In genomic region chr11:111688186-111688860, GRCm38 (mm10) we compare ENCODE assay signal across 19 mouse cellular contexts.
DNase-seq lines count a peak whose midpoint lies in the region; ATAC-seq and TF ChIP-seq lines count a peak whose summit lies in the region.
"Had no signal": no experiment of that assay in that cellular context is flagged by ENCODE, and none has a peak within 500 bp of the region (broad histone marks: within the 10 kb centered on the region; RNA-seq: fewer than 3 reads in every experiment).

No protein-coding gene starts in this region.

- no peaks in the 10 kb centered on the region for H3K27me3 ChIP-seq in liver, embryonic 11.5 days (replicated peaks; ENCODE audit: control insufficient read depth, insufficient read depth, low read length)
- no peaks in the 10 kb centered on the region for H3K27me3 ChIP-seq in small intestine, adult 2 months (ENCODE audit: control insufficient read depth, insufficient read depth, low read length)
- H3K27me3 ChIP-seq: embryonic facial prominence, embryonic 15.5 days; neural tube, embryonic 12.5 days had no signal

- no peak for TF ChIP-seq CTCF in small intestine, adult 2 months (IDR thresholded peaks at IDR 0.05; ENCODE audit: extremely low read depth, insufficient read length, insufficient replicate concordance, low read depth, low read length)

- no peaks in the 10 kb centered on the region for H3K36me3 ChIP-seq in liver, embryonic 11.5 days (ENCODE audit: control insufficient read depth, insufficient read depth, low read length)
- H3K36me3 ChIP-seq in small intestine, adult 2 months (ENCODE audit: control insufficient read depth, insufficient read depth, low read length), result no peaks in the 10 kb centered on the region
- H3K36me3 ChIP-seq: embryonic facial prominence, embryonic 15.5 days; hindbrain, embryonic 10.5 days; neural tube, embryonic 12.5 days had no signal

- no peak overlapping the region for H3K9ac ChIP-seq in liver, embryonic 11.5 days (ENCODE audit: low read depth, low read length)
- H3K9ac ChIP-seq: embryonic facial prominence, embryonic 15.5 days; neural tube, embryonic 12.5 days had no signal

- DNase-seq in liver, embryonic 11.5 days (ENCODE audit: low spot score), result no peak
- no peak for DNase-seq in liver
- peak; percentile 0 for DNase-seq in Muller cell, postnatal 12 days (ENCODE audit: inconsistent ontology term)
- no peak for DNase-seq in spleen, postnatal 36 days (ENCODE audit: low spot score in 2 of 2)
- no peak for DNase-seq in cerebellum, adult 8-10 months
- DNase-seq: cerebellum, adult 11 months; kidney, postnatal 14 days; layer of hippocampus, adult 9-11 months; lung, adult 2 months; right cerebral cortex, postnatal 4 days; thymus, adult 2 months had no signal

- TF ChIP-seq POLR2A in small intestine, adult 2 months (IDR thresholded peaks at IDR 0.05; ENCODE audit: low read depth, low read length), result no peak

- peak overlapping the region; percentile 65 for H3K27ac ChIP-seq in liver, embryonic 11.5 days (ENCODE audit: low read depth, low read length)
- peak overlapping the region; percentile 19 for H3K27ac ChIP-seq in small intestine, adult 2 months (ENCODE audit: insufficient read depth, low read depth, low read length)
- H3K27ac ChIP-seq: embryonic facial prominence, embryonic 15.5 days; hindbrain, embryonic 10.5 days; neural tube, embryonic 12.5 days had no signal

- H3K4me2 ChIP-seq in liver, embryonic 11.5 days, result no peak overlapping the region
- H3K4me2 ChIP-seq: embryonic facial prominence, embryonic 15.5 days; heart, embryonic 11.5 days; neural tube, embryonic 12.5 days had no signal

- no peaks in the 10 kb centered on the region for H3K9me3 ChIP-seq in liver, embryonic 11.5 days (ENCODE audit: control insufficient read depth, low read length)
- H3K9me3 ChIP-seq: embryonic facial prominence, embryonic 15.5 days; hindbrain, embryonic 10.5 days; neural tube, embryonic 12.5 days had no signal

- ATAC-seq in liver, embryonic 11.5 days (replicated peaks; ENCODE audit: low FRiP score), result 0 out of 2 replicates have a peak, but pooled peaks have one; percentile 32
- ATAC-seq in granulocyte monocyte progenitor cell, adult 5-6 weeks (replicated peaks; ENCODE audit: poor library complexity, severe bottlenecking), result peak; percentile 14; the same call in 1 of the 2 replicates
- ATAC-seq: forebrain, embryonic 16.5 days; inflammation-experienced regulatory T-cells, adult 6 months had no signal

- H3K4me3 ChIP-seq in liver, embryonic 11.5 days (ENCODE audit: low read depth, low read length), result no peak overlapping the region
- no peak overlapping the region for H3K4me3 ChIP-seq in small intestine, adult 2 months (ENCODE audit: low read depth, low read length)
- H3K4me3 ChIP-seq: embryonic facial prominence, embryonic 15.5 days; hindbrain, embryonic 10.5 days; neural tube, embryonic 12.5 days had no signal

- H3K4me1 ChIP-seq in liver, embryonic 11.5 days (replicated peaks; ENCODE audit: control insufficient read depth, insufficient read depth, low read length), result peaks cover 9% of the 10 kb centered on the region
- peaks cover 8% of the 10 kb centered on the region; the same call in 1 of the 2 replicates for H3K4me1 ChIP-seq in small intestine, adult 2 months (ENCODE audit: control insufficient read depth, insufficient read depth, insufficient read length, low read length)
- H3K4me1 ChIP-seq: embryonic facial prominence, embryonic 15.5 days; hindbrain, embryonic 10.5 days; neural tube, embryonic 12.5 days had no signal

- WGBS in liver, embryonic 11.5 days, result 64% methylated on average over 6 of the region's 6 CpGs
- WGBS in small intestine, adult 2 months, result 52% methylated on average over 6 of the region's 6 CpGs
